Mouse (Mus musculus): Measurements from ENCODE around the gene Alox5.

DNA sequence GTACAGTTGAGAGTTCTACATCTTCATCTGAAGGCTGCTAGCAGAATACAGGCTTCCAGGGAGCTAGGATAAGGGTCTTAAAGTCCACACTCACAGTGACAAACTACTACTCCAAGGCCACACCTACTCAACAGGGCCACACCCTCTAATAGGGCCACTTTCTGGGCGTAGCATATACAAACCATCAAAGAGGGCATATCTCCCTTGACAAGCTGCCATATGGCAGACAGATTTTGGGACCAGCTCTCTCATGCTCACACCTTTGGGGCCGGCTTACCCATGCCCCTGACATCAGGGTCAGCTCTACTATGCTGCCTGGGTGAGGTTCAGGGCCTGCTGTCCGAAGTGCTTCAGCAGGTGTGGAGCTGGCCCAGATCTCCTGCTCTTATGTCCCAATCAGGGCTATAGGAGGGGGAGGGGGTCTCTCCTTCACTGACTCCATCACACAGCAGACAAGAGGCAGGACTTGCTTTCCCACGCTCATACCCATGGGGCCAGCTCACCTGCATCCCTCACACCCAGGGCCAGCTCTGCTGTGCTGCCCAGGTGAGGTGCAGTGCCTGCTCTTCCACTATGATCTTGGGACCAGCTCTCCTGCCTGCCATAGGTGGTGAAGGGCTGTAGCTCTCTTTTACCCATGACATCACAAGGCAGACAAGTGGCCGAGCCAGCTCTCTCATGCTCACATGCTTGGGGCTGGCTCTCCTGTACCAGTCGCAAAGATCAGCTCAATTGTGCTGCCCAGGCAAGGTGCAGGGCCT is 90.6 kb downstream of the Alox5 start:
- TF ChIP-seq CTCF (IDR thresholded peaks at IDR 0.05) (no peak), POLR2A (IDR thresholded peaks at IDR 0.05; ENCODE audit: insufficient read depth, low read depth, low read length) (no peak)
